Mouse (Mus musculus) liver, embryonic 18 days (tissue): Measurements from ENCODE around the gene Gabpb2. TPM values are rescaled to one million over a fixed set of nuclear protein-coding genes. Genes with fewer than 3 reads are reported as not detected.

ENCODE experiments used
- polyA plus RNA-seq: library from polyadenylated mRNA; depleted of rRNA; stranded (reverse); fragments of >200 nt; gene quantifications from 2 replicates; pipeline ENCODE4 v1.2.3, GENCODE M21; 2012; rRNA removed

The Gabpb2 gene
- polyA plus RNA-seq = 9.5 and 10.4 TPM in 2 replicates

DNA sequence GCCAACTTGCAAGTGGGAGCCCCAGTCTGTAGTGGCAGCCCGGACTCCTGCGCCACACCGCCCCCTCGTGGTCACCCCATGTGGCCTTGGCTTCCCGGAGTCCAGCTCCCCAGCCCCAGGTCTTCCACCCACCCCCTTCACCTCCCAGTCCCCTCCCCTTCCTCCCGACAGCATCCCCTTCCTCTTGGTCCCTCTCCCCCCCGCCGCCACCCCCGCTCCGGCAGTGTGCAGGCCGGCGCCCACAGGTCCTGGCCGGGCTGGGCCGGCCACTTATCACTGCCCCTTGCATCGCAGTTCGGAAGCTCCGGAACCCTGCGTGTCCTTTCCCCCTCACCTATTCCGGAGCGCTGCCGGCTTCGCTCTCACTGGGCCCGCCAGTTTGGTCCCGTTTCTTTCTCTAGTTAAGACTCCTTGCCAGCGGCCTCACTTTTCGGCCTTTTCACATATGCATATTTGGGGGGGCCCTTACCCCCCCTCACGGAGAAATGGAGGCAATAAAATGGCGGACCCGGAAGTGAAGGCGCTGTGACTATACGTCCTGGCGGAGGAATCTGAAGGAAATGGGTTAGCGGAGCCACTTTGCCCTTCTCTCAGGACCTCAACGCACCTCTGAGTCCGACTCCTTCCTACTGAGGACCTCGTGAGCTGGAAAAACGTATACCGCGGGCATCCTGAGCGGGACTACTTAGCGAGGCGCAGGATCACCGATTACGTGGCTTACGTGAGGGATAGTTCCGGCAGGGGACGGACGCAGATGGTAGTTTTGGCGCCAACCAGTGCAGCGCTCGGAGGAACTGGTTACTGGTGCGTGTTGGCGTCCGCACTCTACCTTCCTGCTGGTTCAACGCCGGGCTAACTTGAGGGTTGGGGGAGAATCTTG lies at the start of gene Gabpb2:
Gabpb2 (minus strand) TSS at position 662 of the 880 bp plus-strand sequence.

DNA sequence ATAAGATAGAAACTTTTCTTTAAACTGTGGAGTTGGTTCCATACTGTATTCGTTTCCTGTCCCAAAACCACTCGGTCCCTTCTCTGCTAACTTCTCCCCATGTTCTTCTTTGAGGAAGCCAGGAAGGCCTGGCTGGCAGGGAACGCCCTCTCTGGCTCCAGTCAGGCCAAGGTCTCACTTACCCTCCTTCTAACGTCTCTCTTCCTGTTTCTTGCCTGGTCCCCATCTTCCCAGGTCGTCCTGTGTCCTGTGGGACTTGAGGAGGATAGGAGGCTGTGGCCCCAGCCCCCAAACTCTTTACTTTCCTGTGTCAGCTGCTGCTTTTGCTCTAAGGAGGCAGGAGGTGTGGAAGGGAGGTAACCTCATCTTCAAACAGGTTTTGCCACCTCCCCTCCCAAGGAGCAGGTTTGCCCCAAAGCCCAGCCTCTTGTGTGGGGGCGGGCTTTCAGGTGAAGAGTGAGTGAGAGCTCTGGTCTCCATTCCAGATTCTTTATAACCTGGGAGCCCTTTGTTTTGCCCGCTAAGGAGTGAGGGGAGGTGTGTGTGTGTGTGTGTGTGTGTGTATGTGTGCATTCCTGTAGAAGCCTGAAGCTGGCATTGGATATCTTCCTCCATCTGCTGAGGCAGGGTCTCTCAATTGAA lies 33.2 kb upstream of the Gabpb2 start, which contains the start of gene Bnipl:
Bnipl (minus strand) TSS at position 411 of the 642 bp plus-strand sequence.

GRCm38 (mm10) chr3:95241498-95241897 lies 23.8 kb upstream of the Gabpb2 start, which contains the start of gene Gm128:
TSS of gene Gm128 (minus strand) at chr3:95241598.

DNA sequence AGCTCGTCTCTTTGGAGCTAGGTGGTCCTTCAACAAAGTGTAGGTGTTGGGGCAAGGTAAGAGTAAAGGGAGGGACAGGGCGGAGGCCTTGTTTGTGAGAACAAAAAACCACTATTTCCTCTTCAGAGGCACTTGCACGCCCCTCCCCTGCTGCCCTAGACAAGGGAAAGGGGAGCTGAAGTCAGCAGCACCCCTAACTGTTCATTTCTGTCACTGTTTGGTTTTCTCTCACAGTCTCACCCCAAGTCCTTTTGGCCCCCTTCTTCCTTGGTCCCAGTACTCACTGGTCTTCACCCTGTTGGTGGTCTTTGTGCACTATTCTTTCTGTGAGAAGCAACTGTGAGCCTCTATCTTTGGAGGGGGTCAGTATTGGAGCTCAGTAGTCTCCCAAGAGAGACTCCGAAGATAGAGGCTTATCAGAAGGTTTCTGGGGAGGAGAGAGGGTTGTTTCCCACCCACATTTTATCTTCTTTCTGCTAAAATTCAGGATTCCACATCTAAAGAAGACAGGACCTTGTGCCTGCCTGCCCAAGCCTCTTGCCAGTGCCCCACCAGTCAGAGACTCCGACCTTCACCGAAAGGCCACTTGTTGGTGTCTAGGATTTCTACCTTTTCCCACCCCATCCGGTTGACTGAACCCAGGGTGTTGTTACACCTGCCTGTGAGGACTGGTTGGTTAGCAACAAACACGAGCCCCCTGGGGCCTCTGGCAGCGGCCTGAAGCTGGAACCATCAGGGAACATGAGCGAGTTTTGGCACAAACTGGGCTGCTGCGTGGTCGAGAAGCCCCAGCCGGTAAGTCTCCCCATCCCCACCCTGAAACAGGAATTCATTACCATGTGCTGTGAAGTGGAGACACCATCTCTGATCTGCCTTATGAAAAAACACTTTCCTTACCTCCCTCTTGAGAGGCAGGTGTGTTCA lies 13.8 kb upstream of the Gabpb2 start, which contains the start of gene Mllt11:
Mllt11 (minus strand) TSS at position 874 of the 924 bp plus-strand sequence.

GRCm38 (mm10) chr3:95228148-95228893 lies 10.6 kb upstream of the Gabpb2 start, which contains the start of gene Cdc42se1:
TSS of gene Cdc42se1 (plus strand) at chr3:95228732.

GRCm38 (mm10) chr3:95159987-95160963 lies 57.4 kb downstream of the Gabpb2 start, which contains the start of gene Sema6c:
TSS of gene Sema6c (plus strand) at chr3:95160457.

DNA sequence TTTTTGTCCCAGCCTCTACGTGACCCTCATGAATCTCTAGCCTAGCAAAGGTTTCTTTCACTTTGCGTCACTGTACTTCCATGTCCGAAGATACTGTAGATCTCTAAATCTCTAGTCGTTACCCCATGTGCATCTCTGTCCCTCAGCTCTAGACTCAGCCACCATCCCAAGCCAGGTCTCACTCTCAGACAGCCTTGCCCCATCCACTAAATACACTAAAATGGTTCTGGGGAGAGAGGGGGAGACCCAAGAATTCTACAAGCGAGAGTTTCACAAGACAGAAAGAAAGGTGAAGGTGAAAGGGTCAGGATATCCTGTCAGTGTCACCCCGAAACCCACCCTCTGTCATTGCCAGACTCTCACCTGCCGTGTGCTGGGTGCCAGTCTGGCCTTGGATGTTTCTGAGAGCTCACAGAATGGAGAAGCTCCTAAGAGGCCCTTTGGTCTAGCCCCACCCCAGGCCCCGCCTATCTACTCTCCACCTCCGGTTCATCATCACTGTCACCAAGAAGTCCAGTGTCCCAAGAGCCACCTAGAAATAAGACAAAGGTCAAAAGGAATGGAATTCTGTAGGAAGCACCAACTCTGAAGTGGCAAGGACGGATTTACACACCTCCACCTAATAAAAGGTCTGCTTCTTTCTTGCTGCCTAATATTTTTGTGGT lies 75.6 kb downstream of the Gabpb2 start, which contains the start of gene Tnfaip8l2:
Tnfaip8l2 (minus strand) TSS at position 409 of the 665 bp plus-strand sequence.

DNA sequence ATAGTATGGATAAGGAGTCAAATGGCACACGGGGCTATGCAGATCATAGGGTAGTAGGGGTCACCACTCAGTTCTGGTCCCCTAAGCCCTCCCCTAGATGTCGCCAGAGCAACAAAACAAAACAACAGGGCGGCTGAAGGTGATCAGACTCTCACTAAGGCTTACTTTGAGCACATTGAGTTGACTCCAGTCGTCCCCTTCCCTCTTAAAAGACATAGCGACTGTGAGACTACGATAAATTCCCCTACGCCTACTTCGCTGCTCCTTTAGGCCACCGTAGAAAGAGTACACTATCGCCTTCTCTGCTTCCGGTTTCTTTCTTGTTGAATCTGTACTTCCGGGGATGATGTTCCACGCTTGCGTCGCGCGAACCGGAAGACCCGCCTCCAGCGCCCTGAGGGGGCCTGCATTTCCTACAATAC lies 84.0 kb downstream of the Gabpb2 start, which contains the start of the genes Scnm1 and Lysmd1:
Scnm1 (minus strand) TSS at position 332 of the 422 bp plus-strand sequence.
Lysmd1 (plus strand) TSS at position 409 of the 422 bp plus-strand sequence.

Other genes starting within 250 kb of the Gabpb2 start
- gene Pi4kb, start 243.2 kb downstream of the Gabpb2 start, polyA plus RNA-seq = 15.9 and 17.3 TPM in 2 replicates
- gene Zfp687, start 202.5 kb downstream of the Gabpb2 start, polyA plus RNA-seq = 5.1 and 6.5 TPM in 2 replicates
- gene Psmd4, start 175.3 kb downstream of the Gabpb2 start, polyA plus RNA-seq = 111 and 114 TPM in 2 replicates
- 8.4 and 8.5 TPM in 2 replicates for gene Pip5k1a, start 111.0 kb downstream of the Gabpb2 start, polyA plus RNA-seq
- 21.2 and 23.2 TPM in 2 replicates for gene Vps72, start 106.9 kb downstream of the Gabpb2 start, polyA plus RNA-seq
- 0.30 and 0.40 TPM in 2 replicates for gene Tmod4, start 93.4 kb downstream of the Gabpb2 start, polyA plus RNA-seq
- 32.8 and 34.1 TPM in 2 replicates for gene Scnm1, start 83.9 kb downstream of the Gabpb2 start, polyA plus RNA-seq
- gene Lysmd1, start 83.8 kb downstream of the Gabpb2 start, polyA plus RNA-seq = 5.0 and 5.1 TPM in 2 replicates
- 10.1 and 11.1 TPM in 2 replicates for gene Tnfaip8l2, start 75.6 kb downstream of the Gabpb2 start, polyA plus RNA-seq
- 1.3 and 1.5 TPM in 2 replicates for gene Sema6c, start 57.5 kb downstream of the Gabpb2 start, polyA plus RNA-seq
- 25.1 and 25.3 TPM in 2 replicates for gene Cdc42se1, start 10.8 kb upstream of the Gabpb2 start, polyA plus RNA-seq
- gene Mllt11, start 14.3 kb upstream of the Gabpb2 start, polyA plus RNA-seq = 3.4 and 3.8 TPM in 2 replicates
- gene Gm128, start 23.7 kb upstream of the Gabpb2 start, polyA plus RNA-seq = 0.08 and 0.09 TPM in 2 replicates
- 0.02 and 0.04 TPM in 2 replicates for gene Bnipl, start 33.3 kb upstream of the Gabpb2 start, polyA plus RNA-seq
- gene Mindy1, start 63.4 kb upstream of the Gabpb2 start, polyA plus RNA-seq = 34.8 and 35.4 TPM in 2 replicates
- gene Prune1, start 64.2 kb upstream of the Gabpb2 start, polyA plus RNA-seq = 7.7 and 8.3 TPM in 2 replicates
- 1.6 and 1.8 TPM in 2 replicates for gene Anxa9, start 89.3 kb upstream of the Gabpb2 start, polyA plus RNA-seq
- 69.0 and 71.4 TPM in 2 replicates for gene Cers2, start 96.9 kb upstream of the Gabpb2 start, polyA plus RNA-seq
- gene Setdb1, start 139.3 kb upstream of the Gabpb2 start, polyA plus RNA-seq = 11.2 and 13.2 TPM in 2 replicates
- not detected in 2 replicates for gene 4930558C23Rik, start 184.9 kb upstream of the Gabpb2 start, polyA plus RNA-seq
- gene Arnt, start 216.5 kb upstream of the Gabpb2 start, polyA plus RNA-seq = 12.3 and 13.4 TPM in 2 replicates